Mouse (Mus musculus) neural tube, embryonic 10.5 days (tissue): Measurements from ENCODE around the gene Lrit3.
A peak's percentile ranks its signal among the peaks of the same experiment; 100 is the strongest.

Source experiments
- DNase-seq: peaks from one replicate; pipeline ENCODE4 v3.0.0-alpha.2; 2017; ENCODE audit warnings: low spot score; ENCODE audit errors: extremely low spot score

The Lrit3 gene

GRCm38 (mm10) chr3:129803765-129804164, at the start of gene Lrit3:
Gene Lrit3, minus strand, starts transcription at chr3:129804030.
- DNase-seq = no peak

- no peak for DNase-seq
Measured at GRCm38 (mm10) chr3:129846846-129847245, 43.0 kb upstream of the Lrit3 start.

GRCm38 (mm10) chr3:129845868-129846267, 42.0 kb upstream of the Lrit3 start:
- no peak for DNase-seq

GRCm38 (mm10) chr3:129838017-129838416, 34.2 kb upstream of the Lrit3 start:
- no peak for DNase-seq

- no peak for DNase-seq
Measured at GRCm38 (mm10) chr3:129836965-129837364, 33.1 kb upstream of the Lrit3 start.

- no peak for DNase-seq
Measured at GRCm38 (mm10) chr3:129836051-129836697, 32.3 kb upstream of the Lrit3 start.

- no peak for DNase-seq
Measured at GRCm38 (mm10) chr3:129835388-129835934, 31.6 kb upstream of the Lrit3 start, which contains the start of gene Cfi. Gene Cfi, plus strand, starts transcription at chr3:129835884.

GRCm38 (mm10) chr3:129831035-129831568, 27.3 kb upstream of the Lrit3 start, which contains the start of gene Gar1:
Gene Gar1, minus strand, starts transcription at chr3:129831396.
- peak; percentile 96 for DNase-seq

GRCm38 (mm10) chr3:129830626-129831025, 26.8 kb upstream of the Lrit3 start:
- no peak for DNase-seq

GRCm38 (mm10) chr3:129827691-129828090, 23.9 kb upstream of the Lrit3 start:
- no peak for DNase-seq

- DNase-seq = no peak
Measured at GRCm38 (mm10) chr3:129826691-129827090, 22.9 kb upstream of the Lrit3 start.

GRCm38 (mm10) chr3:129824891-129825290, 21.1 kb upstream of the Lrit3 start:
- DNase-seq = no peak

- no peak for DNase-seq
Measured at GRCm38 (mm10) chr3:129824146-129824545, 20.3 kb upstream of the Lrit3 start.

GRCm38 (mm10) chr3:129823293-129823692, 19.5 kb upstream of the Lrit3 start:
- DNase-seq = no peak

- no peak for DNase-seq
Measured at GRCm38 (mm10) chr3:129822206-129822775, 18.5 kb upstream of the Lrit3 start, which contains the start of gene Rrh. Gene Rrh, minus strand, starts transcription at chr3:129822587.

GRCm38 (mm10) chr3:129821736-129822135, 17.9 kb upstream of the Lrit3 start:
- DNase-seq = no peak

GRCm38 (mm10) chr3:129820847-129821246, 17.0 kb upstream of the Lrit3 start:
- DNase-seq = no peak

- DNase-seq = no peak
Measured at GRCm38 (mm10) chr3:129799011-129799410, 4.8 kb downstream of the Lrit3 start.

- no peak for DNase-seq
Measured at GRCm38 (mm10) chr3:129798551-129798950, 5.3 kb downstream of the Lrit3 start.

GRCm38 (mm10) chr3:129797341-129797740, 6.5 kb downstream of the Lrit3 start:
- DNase-seq = no peak

- DNase-seq = no peak
Measured at GRCm38 (mm10) chr3:129793801-129794200, 10.0 kb downstream of the Lrit3 start.

GRCm38 (mm10) chr3:129782746-129783145, 21.1 kb downstream of the Lrit3 start:
- DNase-seq = no peak
